Mouse (Mus musculus): ENCODE measurements around the gene Zfp618.

The Zfp618 gene

GRCm38 (mm10) chr4:63066796-63067195, 101.4 kb downstream of the Zfp618 start:
- H3K27me3 ChIP-seq (ENCODE audit: insufficient read depth, low read length) = no peaks in the 10 kb centered on the region
- no peak for TF ChIP-seq POU5F1 (IDR thresholded peaks at IDR 0.05; ENCODE audit: borderline replicate concordance, low read length)
- TF ChIP-seq NANOG (IDR thresholded peaks at IDR 0.05; ENCODE audit: borderline replicate concordance, low read length) = no peak
- no peak for TF ChIP-seq CTCF (conservative IDR thresholded peaks at IDR 0.05; ENCODE audit: low read length)
- no peaks in the 10 kb centered on the region for H3K4me1 ChIP-seq (replicated peaks; ENCODE audit: low read depth, low read length)
- H3K36me3 ChIP-seq (ENCODE audit: insufficient read depth, low read length) = no peaks in the 10 kb centered on the region
- no peak overlapping the region for H3K4me3 ChIP-seq (replicated peaks; ENCODE audit: low read length)
- H3K9me3 ChIP-seq (ENCODE audit: low read length) = peaks cover 27% of the 10 kb centered on the region

GRCm38 (mm10) chr4:63067822-63068221, 102.4 kb downstream of the Zfp618 start:
- Histone ChIP-seq H3K4me1 (replicated peaks; ENCODE audit: low read depth, low read length) (no peaks in the 10 kb centered on the region), H3K27me3 (ENCODE audit: insufficient read depth, low read length) (no peaks in the 10 kb centered on the region), H3K4me3 (replicated peaks; ENCODE audit: low read length) (no peak overlapping the region), H3K36me3 (ENCODE audit: insufficient read depth, low read length) (no peaks in the 10 kb centered on the region), H3K9me3 (ENCODE audit: low read length) (peaks cover 27% of the 10 kb centered on the region)
- TF ChIP-seq CTCF (conservative IDR thresholded peaks at IDR 0.05; ENCODE audit: low read length) (no peak), POU5F1 (IDR thresholded peaks at IDR 0.05; ENCODE audit: borderline replicate concordance, low read length) (no peak), NANOG (IDR thresholded peaks at IDR 0.05; ENCODE audit: borderline replicate concordance, low read length) (no peak)

DNA sequence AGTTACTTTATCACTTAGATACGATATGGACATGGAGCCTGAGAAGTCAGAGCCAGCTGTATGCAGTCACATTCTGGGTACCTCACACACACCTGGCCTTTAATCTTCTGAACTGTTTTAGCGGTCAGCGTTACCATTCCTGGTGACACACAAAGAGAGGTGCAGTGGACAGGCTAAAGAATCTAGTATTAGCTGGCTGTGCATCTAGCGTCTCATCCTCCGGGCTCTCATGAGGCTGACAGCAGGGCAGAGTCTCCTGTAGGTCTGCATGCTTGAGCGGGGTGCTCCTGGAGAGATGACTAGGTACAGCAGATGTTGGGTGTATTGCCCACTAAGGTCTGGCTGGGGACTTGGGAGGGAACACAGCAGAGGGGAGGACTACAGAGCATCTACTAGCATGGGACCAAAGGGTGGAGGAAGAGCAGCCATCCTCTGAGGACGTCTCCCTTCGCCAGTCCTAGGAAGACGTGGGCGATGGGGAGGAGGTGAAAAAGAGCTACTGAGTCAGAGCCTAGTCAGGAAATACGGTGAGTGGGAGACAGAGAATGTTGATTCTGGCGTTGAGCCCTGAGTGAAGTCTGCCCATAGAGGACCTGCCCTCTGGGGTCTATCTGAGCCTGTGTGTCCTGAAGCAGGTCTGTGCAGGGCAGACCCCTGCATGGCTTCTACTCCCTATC, 103.3 kb downstream of the Zfp618 start:
- TF ChIP-seq POU5F1 (IDR thresholded peaks at IDR 0.05; ENCODE audit: borderline replicate concordance, low read length) = no peak
- TF ChIP-seq NANOG (IDR thresholded peaks at IDR 0.05; ENCODE audit: borderline replicate concordance, low read length) = no peak
- no peak for TF ChIP-seq CTCF (conservative IDR thresholded peaks at IDR 0.05; ENCODE audit: low read length)
- Histone ChIP-seq H3K9me3 (ENCODE audit: low read length) (peaks cover 27% of the 10 kb centered on the region), H3K36me3 (ENCODE audit: insufficient read depth, low read length) (no peaks in the 10 kb centered on the region), H3K4me3 (replicated peaks; ENCODE audit: low read length) (no peak overlapping the region), H3K4me1 (replicated peaks; ENCODE audit: low read depth, low read length) (no peaks in the 10 kb centered on the region), H3K27me3 (ENCODE audit: insufficient read depth, low read length) (no peaks in the 10 kb centered on the region)

DNA sequence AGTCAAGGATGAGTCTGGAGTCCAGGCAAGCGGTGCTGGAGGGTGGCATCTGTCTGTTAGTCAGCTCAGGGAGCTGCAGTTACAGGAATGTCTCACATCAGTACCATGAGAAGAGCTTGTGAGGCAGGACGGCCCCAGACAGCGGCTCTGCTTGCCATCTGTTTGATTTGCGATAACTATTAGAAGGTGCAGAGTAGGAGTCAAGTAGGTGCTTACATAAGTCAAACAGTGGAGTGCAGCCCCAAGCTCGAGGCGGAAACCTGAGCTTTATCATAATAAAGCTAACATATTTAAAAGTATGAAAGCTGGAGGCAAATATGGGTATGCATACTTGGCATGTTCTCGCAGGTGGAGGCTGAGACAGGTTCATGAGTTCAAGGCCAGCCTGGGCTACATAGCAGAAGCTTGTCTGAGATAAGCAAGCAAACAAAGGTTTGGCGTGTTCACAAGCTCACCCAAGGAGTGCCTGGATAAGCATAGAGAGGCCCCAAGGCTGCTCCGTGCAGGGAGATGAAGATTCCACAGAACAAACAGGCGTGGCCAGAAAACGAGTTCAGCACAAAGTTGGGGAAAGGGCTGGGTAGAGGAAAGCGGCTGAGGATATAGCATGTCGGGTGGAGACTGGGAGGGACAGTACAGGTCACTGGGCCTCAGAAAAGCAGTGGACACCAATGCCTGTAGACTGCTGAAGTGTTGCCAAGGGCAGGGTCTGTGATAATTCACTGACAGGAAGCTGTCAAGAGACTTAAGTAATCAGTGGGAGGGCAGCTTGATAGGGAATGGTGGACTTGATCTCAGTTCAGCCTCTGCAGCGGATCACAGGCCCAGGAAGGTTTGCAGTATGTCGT, 106.3 kb downstream of the Zfp618 start:
- no peaks in the 10 kb centered on the region for H3K4me1 ChIP-seq (replicated peaks; ENCODE audit: low read depth, low read length)
- TF ChIP-seq NANOG (IDR thresholded peaks at IDR 0.05; ENCODE audit: borderline replicate concordance, low read length) (no peak), POU5F1 (IDR thresholded peaks at IDR 0.05; ENCODE audit: borderline replicate concordance, low read length) (no peak), CTCF (conservative IDR thresholded peaks at IDR 0.05; ENCODE audit: low read length) (no peak)
- no peaks in the 10 kb centered on the region for H3K36me3 ChIP-seq (ENCODE audit: insufficient read depth, low read length)
- H3K4me3 ChIP-seq (replicated peaks; ENCODE audit: low read length) = no peak overlapping the region
- H3K9me3 ChIP-seq (ENCODE audit: low read length) = peaks cover 25% of the 10 kb centered on the region
- no peaks in the 10 kb centered on the region for H3K27me3 ChIP-seq (ENCODE audit: insufficient read depth, low read length)

DNA sequence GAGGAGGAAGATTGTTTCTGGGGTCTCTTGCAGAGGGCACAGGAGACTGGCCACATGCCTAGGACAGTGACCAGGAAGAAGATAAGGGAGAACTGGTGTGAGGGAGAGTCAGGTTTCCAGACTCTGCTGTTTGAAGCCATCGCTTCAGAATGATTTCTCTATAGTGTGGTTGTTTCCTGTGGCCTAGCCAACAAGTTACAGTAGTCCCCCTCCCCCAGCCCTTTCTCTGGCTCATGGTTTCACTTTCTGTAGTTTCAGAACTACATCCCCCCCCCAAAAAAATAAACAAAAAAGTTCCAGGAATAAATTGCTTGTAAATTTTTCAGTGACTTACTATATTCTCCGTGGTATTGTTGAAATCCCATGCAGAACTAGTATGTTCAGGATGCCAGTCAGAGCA, 107.8 kb downstream of the Zfp618 start:
- H3K36me3 ChIP-seq (ENCODE audit: insufficient read depth, low read length) = no peaks in the 10 kb centered on the region
- TF ChIP-seq POU5F1 (IDR thresholded peaks at IDR 0.05; ENCODE audit: borderline replicate concordance, low read length) = no peak
- no peak for TF ChIP-seq NANOG (IDR thresholded peaks at IDR 0.05; ENCODE audit: borderline replicate concordance, low read length)
- TF ChIP-seq CTCF (conservative IDR thresholded peaks at IDR 0.05; ENCODE audit: low read length) = no peak
- no peaks in the 10 kb centered on the region for H3K4me1 ChIP-seq (replicated peaks; ENCODE audit: low read depth, low read length)
- H3K27me3 ChIP-seq (ENCODE audit: insufficient read depth, low read length) = no peaks in the 10 kb centered on the region
- H3K9me3 ChIP-seq (ENCODE audit: low read length) = peaks cover 10% of the 10 kb centered on the region
- no peak overlapping the region for H3K4me3 ChIP-seq (replicated peaks; ENCODE audit: low read length)

DNA sequence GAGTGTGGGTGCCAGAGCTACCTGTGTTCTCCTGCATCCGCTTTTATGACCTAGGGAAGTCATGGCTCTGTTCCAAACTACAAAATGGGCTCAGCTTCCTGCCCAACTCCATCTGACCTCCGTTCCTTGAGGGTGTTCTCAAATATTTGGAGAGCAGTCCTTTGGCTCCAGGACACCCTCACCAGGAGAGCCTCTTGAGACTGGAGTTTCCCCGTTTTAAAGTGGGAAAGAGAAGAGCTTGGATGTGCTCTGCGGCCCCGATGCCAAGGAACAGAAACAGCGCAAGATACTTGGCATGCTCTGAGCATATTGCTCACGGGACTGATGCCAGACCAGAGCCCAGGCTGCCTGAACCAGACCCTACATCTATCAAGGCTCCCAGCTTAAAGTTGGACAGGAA, 113.8 kb downstream of the Zfp618 start:
- H3K9me3 ChIP-seq (ENCODE audit: low read length) = no peaks in the 10 kb centered on the region; the same call in none of the 2 replicates
- H3K4me1 ChIP-seq (replicated peaks; ENCODE audit: low read depth, low read length) = no peaks in the 10 kb centered on the region
- no peaks in the 10 kb centered on the region for H3K36me3 ChIP-seq (ENCODE audit: insufficient read depth, low read length)
- H3K4me3 ChIP-seq (replicated peaks; ENCODE audit: low read length) = no peak overlapping the region
- no peaks in the 10 kb centered on the region for H3K27me3 ChIP-seq (ENCODE audit: insufficient read depth, low read length)
- TF ChIP-seq POU5F1 (IDR thresholded peaks at IDR 0.05; ENCODE audit: borderline replicate concordance, low read length) = no peak
- TF ChIP-seq NANOG (IDR thresholded peaks at IDR 0.05; ENCODE audit: borderline replicate concordance, low read length) = no peak
- TF ChIP-seq CTCF (conservative IDR thresholded peaks at IDR 0.05; ENCODE audit: low read length) = no peak

DNA sequence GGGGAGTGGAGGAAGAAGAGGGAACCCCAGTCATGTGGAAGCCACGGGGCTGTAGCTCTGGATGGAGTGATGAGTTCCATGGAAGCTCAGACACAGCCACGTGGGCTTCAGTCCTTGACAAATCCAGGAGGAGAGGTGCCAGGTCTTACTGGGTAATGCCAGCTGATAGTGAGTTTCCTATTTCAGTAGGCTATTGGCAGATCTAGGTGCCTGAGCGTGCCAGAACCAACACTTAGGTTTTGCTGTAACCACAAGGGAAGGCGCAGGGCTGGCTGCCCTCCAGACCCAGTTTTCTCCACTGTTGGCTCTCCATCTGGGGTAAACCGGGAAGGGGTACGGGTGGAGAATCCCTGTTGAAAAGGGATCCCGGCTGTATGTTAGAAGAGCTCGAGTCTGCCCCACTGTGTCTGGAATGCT, 119.1 kb downstream of the Zfp618 start:
- Histone ChIP-seq H3K9me3 (ENCODE audit: low read length) (no peaks in the 10 kb centered on the region), H3K36me3 (ENCODE audit: insufficient read depth, low read length) (no peaks in the 10 kb centered on the region), H3K4me1 (replicated peaks; ENCODE audit: low read depth, low read length) (0 out of 2 replicates have a peak, but pooled peaks cover 3% of the 10 kb centered on the region), H3K4me3 (replicated peaks; ENCODE audit: low read length) (no peak overlapping the region), H3K27me3 (ENCODE audit: insufficient read depth, low read length) (no peaks in the 10 kb centered on the region; the same call in 1 of the 2 replicates)
- no peak for TF ChIP-seq NANOG (IDR thresholded peaks at IDR 0.05; ENCODE audit: borderline replicate concordance, low read length)
- no peak for TF ChIP-seq CTCF (conservative IDR thresholded peaks at IDR 0.05; ENCODE audit: low read length)
- no peak for TF ChIP-seq POU5F1 (IDR thresholded peaks at IDR 0.05; ENCODE audit: borderline replicate concordance, low read length)

DNA sequence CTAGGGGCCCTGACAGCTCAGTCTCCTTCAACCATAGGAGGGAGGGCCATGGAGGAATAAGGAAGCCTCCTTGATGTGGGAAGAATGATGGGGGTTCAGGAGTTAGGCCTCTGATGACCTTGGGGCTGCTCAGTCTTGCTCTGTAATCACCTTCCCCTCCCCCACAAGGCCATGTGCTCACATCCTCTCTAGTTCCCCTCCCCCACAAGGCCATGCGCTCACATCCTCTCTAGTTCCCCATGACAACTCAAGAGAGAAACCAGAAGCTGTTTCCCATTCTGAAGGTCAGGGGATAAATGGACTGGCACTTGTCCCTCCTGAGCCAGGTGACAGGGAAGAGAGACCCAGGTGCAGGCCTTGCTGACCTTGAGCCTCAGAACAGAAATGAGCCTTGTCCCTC, 124.1 kb downstream of the Zfp618 start:
- H3K4me3 ChIP-seq (replicated peaks; ENCODE audit: low read length) = no peak overlapping the region
- H3K9me3 ChIP-seq (ENCODE audit: low read length) = no peaks in the 10 kb centered on the region
- no peaks in the 10 kb centered on the region; the same call in 1 of the 2 replicates for H3K27me3 ChIP-seq (ENCODE audit: insufficient read depth, low read length)
- TF ChIP-seq NANOG (IDR thresholded peaks at IDR 0.05; ENCODE audit: borderline replicate concordance, low read length) = no peak
- no peak for TF ChIP-seq CTCF (conservative IDR thresholded peaks at IDR 0.05; ENCODE audit: low read length)
- TF ChIP-seq POU5F1 (IDR thresholded peaks at IDR 0.05; ENCODE audit: borderline replicate concordance, low read length) = no peak
- no peaks in the 10 kb centered on the region for H3K36me3 ChIP-seq (ENCODE audit: insufficient read depth, low read length)
- H3K4me1 ChIP-seq (replicated peaks; ENCODE audit: low read depth, low read length) = 0 out of 2 replicates have a peak, but pooled peaks cover 5% of the 10 kb centered on the region
